Mouse (Mus musculus): ENCODE data around the gene Dlgap1. TPM values are rescaled to one million over a fixed set of nuclear protein-coding genes. Genes with fewer than 3 reads are reported as not detected.

The Dlgap1 gene
- polyA plus RNA-seq, 1 experiment from 2014 or later = 0.33 TPM

DNA sequence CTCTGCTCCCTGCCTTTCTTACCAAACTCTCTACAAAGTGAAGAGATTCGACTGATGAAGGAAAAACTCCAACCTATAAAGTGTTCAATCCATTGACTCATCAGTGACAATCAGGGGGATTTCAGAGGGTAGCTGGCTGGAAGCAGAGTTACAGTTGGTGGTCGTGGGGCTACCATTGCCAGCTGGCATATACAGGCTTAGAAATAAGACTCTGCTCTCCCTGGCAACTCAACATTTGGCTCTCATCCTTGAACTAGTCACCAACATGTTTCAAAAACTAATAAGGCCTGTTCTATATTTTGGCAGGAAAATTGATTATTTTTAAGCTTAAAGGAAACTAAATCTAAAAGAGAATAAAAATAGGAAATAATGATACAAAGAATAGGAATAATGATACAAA is 333.8 kb downstream of the Dlgap1 start:
- DNase-seq (ENCODE audit: low read depth, low spot score) (no peak), ATAC-seq (no peak)
- POLR2A ChIA-PET = no interaction called here
- H3K27me3 ChIP-seq = no peaks in the 10 kb centered on the region
- CTCF ChIA-PET = no interaction called here
- in situ Hi-C loops (cut with MboI; ENCODE audit: low pct_unique_long_range_greater_than_20kb) = no loop called here
- no peak for TF ChIP-seq CTCF (IDR thresholded peaks at IDR 0.05)

DNA sequence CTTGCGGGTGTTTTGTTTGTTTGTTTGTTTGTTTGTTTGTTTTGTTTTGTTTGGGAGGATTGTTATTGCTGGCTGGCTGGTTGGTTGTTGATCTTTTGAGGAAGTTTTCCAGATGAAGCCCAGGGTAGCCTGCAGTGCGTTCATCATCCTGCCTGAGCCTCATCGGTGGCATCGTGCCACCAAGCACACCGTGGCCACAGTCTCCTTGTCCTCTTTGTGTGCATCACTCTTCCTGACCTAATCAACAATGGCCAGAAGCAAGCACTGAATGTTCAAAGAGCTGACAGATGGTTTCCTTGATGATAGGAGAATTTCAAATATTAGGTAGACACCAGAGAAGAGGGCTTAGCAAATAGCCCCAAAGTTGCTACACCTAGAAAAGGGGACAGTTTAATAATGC is 336.1 kb downstream of the Dlgap1 start:
- CTCF ChIA-PET = no interaction called here
- in situ Hi-C loops (cut with MboI; ENCODE audit: low pct_unique_long_range_greater_than_20kb) = no loop called here
- POLR2A ChIA-PET = no interaction called here
- no peak for TF ChIP-seq CTCF (IDR thresholded peaks at IDR 0.05)
- no peak for ATAC-seq
- DNase-seq (ENCODE audit: low read depth, low spot score) = no peak
- H3K27me3 ChIP-seq = no peaks in the 10 kb centered on the region

DNA sequence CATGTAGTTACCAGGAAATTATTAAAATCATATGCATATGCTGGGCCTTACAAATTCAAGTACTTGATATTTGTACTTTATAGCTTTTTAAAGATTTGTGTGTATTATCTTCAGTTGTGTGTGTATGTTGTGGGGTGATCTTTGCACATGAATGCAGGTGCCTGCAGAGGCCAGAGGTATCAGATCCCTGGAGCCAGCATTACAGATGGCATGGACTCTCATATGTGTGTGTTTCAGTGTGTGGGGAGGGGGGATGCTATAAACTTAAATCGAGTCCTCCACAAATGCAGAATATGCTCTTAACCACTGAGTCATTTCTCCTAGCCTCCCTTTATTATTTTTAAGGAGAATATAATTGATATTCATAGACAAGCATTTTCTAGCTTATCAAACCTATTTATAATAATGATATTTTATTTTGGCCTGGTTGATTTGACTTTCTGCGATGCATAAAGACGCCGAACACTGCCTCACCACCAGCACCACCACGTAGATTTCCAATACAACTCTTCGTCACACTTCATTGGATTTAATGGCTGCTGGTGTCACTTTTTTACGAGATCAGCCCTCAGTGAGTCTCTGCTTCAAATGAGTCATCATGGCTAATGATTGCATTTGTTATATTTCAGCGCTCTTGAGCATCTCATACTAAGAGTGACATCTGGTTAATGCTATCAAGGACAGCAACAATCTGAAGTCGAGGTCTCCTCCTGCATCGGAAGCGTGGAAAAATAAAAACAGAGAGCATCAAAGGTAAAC is 338.7 kb downstream of the Dlgap1 start:
- in situ Hi-C loops (cut with MboI; ENCODE audit: low pct_unique_long_range_greater_than_20kb) = no loop called here
- no peak for DNase-seq (ENCODE audit: low read depth, low spot score)
- ChIA-PET CTCF (no interaction called here), POLR2A (no interaction called here)
- ATAC-seq = no peak
- no peaks in the 10 kb centered on the region for H3K27me3 ChIP-seq
- no peak for TF ChIP-seq CTCF (IDR thresholded peaks at IDR 0.05)

DNA sequence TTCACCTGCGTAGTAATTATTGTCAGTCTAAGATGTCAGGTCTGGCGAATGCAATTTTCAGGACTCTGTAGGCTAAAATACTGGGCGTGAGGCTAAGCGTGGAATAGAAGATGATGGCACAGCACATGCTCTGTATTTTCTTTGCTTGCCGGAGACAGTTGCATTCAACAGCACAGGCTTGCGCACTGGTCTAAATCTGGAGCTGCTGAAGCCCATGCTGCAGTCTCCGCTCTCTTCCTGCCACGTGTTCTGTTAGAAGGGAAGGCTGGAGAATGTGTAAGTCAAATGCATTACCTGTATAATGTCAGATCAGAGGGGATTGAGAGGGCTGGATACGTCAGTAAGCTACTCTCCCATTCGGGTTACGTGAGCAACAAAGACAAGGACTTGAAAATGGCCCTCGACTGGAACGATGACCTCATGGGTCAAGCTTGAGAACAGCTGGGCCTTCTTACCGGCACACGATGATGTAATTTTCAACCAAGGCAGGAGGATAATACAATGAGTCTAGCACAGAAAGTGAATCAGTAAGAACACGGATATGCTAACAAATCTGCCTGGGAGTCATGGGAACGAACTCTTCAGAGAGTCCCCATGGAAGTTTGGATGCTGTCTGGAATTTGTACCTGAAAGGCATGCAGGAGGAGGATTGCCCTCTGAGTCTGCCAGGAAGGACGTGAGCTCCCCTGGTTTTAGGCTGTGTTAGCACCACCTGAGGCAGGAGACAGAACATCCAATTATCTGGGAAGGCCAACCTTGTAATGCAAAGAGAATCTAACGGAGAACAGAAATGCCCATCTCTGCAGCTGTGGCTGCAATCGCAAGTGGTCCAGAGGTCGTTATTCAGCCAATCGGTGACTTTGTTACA is 339.7 kb downstream of the Dlgap1 start:
- CTCF ChIA-PET = no interaction called here
- no peaks in the 10 kb centered on the region for H3K27me3 ChIP-seq
- ATAC-seq (no peak), DNase-seq (ENCODE audit: low read depth, low spot score) (no peak)
- in situ Hi-C loops (cut with MboI; ENCODE audit: low pct_unique_long_range_greater_than_20kb) = no loop called here
- POLR2A ChIA-PET = no interaction called here
- TF ChIP-seq CTCF (IDR thresholded peaks at IDR 0.05) = no peak

DNA sequence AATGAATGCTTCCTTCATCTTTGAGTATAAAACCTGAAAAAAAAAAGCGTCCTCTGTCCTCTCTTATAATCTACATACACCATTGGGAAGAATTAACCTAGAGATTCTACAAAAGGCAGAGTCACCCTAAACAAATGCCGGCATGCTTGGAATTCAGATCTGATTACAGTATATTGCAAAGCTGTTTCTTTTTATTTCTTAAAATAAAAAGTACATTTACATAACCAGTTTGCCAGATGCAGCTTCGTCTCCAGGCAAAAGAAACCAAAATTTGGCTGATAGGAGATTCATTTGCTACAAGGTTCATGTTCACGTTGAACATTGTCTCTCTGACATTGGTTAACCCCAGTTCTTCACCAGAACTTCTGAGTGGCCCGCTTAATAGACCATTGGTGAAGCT is 347.5 kb downstream of the Dlgap1 start:
- ATAC-seq (no peak), DNase-seq (ENCODE audit: low read depth, low spot score) (no peak)
- POLR2A ChIA-PET = no interaction called here
- CTCF ChIA-PET = interaction anchor here (0.6 kb wide), 1 partner anchor 27 kb away, joined by 3 read pairs; no protein-coding TSS in a partner anchor
- H3K27me3 ChIP-seq = peaks cover 8% of the 10 kb centered on the region
- in situ Hi-C loops (cut with MboI; ENCODE audit: low pct_unique_long_range_greater_than_20kb) = no loop called here
- TF ChIP-seq CTCF (IDR thresholded peaks at IDR 0.05) = no peak

DNA sequence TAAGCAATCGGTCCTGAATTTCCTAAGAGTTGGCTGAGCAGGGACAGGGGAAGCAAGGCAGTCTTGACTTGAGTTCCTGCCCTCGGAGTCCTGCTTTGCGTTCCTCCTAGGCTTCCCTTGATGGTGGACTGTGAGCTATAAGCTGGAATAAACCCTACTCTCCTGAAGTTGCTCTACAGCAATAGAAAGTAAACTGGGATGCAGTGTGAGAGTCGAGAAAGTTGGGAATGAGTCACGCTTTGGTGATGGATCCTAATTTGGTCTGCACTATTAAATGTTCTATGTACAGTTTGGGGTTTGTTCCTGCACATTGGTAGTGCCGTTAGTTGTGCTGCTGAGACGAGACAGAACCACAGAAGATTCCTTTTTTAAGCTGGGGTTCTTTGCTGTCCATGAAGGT is 348.9 kb downstream of the Dlgap1 start:
- TF ChIP-seq CTCF (IDR thresholded peaks at IDR 0.05) = no peak
- peaks cover 8% of the 10 kb centered on the region for H3K27me3 ChIP-seq
- ATAC-seq = no peak
- in situ Hi-C loops (cut with MboI; ENCODE audit: low pct_unique_long_range_greater_than_20kb) = no loop called here
- POLR2A ChIA-PET = no interaction called here
- CTCF ChIA-PET = no interaction called here
- DNase-seq (ENCODE audit: low read depth, low spot score) = no peak

DNA sequence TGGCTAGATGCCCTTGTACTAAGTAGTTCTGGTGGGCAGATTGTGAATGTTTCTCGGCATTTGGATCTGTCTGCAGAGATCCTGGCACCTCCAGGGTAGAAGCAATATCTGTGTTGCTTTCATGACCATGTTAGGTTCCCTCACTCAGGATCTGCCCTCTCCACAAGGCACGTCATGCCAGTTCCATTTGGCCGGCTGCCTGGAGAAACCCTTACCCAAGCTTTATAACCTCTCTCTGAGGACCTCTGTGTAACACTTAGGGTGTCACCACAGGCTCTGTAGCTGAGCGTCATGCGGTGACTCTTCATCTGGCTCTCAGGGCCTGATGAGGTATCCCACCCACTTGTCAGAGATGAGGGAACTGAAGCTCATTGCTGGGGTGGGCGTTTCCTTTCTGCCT is 353.1 kb downstream of the Dlgap1 start:
- TF ChIP-seq CTCF (IDR thresholded peaks at IDR 0.05) = no peak
- in situ Hi-C loops (cut with MboI; ENCODE audit: low pct_unique_long_range_greater_than_20kb) = no loop called here
- DNase-seq (ENCODE audit: low read depth, low spot score) (no peak), ATAC-seq (no peak)
- CTCF ChIA-PET = interaction anchor here (1.3 kb wide), 1 partner anchor 9 kb away, joined by 3 read pairs; no protein-coding TSS in a partner anchor
- POLR2A ChIA-PET = no interaction called here
- peaks cover 5% of the 10 kb centered on the region for H3K27me3 ChIP-seq

DNA sequence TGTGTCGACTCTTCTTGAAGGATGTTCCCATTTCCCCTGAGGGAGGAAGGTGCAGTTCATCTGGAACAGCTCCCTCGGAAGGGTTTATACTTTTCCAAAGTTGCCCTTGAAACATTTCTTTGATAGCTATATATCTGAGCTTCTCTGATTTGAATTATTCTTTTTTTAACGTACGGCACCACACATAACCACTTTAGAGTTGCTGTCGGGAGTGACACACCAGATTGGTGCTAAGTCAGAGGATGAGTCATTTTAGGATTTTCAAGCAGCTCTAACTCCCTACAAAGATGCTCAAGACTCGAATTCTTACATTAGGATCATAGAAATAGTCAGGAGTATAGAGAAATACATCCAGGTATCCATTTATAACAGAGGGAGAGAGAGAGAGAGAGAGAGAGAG is 364.6 kb downstream of the Dlgap1 start:
- POLR2A ChIA-PET = no interaction called here
- DNase-seq (ENCODE audit: low read depth, low spot score) (no peak), ATAC-seq (no peak)
- no peaks in the 10 kb centered on the region for H3K27me3 ChIP-seq
- in situ Hi-C loops (cut with MboI; ENCODE audit: low pct_unique_long_range_greater_than_20kb) = no loop called here
- CTCF ChIA-PET = no interaction called here
- TF ChIP-seq CTCF (IDR thresholded peaks at IDR 0.05) = no peak

DNA sequence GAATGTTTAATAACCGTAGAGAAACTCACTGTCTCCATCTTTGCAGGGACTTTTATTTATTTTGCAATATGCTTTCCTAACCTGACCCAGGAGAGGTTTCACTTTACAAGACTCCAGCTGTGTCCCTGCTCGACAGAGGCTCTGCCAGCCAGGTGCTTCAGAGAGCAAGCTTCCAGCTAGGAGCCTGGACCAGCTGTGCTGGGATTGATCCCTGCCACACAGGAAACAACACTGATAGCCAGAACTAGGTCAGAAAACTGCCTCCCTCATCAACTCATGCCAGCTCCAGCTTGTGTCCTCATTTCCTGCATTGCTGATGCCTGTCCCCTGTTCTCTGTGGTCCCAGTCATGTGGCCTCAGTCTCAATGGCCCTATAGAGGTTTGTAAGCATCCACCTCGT is 365.3 kb downstream of the Dlgap1 start:
- ATAC-seq (no peak), DNase-seq (ENCODE audit: low read depth, low spot score) (no peak)
- no peak for TF ChIP-seq CTCF (IDR thresholded peaks at IDR 0.05)
- H3K27me3 ChIP-seq = no peaks in the 10 kb centered on the region
- ChIA-PET CTCF (no interaction called here), POLR2A (no interaction called here)
- in situ Hi-C loops (cut with MboI; ENCODE audit: low pct_unique_long_range_greater_than_20kb) = no loop called here

DNA sequence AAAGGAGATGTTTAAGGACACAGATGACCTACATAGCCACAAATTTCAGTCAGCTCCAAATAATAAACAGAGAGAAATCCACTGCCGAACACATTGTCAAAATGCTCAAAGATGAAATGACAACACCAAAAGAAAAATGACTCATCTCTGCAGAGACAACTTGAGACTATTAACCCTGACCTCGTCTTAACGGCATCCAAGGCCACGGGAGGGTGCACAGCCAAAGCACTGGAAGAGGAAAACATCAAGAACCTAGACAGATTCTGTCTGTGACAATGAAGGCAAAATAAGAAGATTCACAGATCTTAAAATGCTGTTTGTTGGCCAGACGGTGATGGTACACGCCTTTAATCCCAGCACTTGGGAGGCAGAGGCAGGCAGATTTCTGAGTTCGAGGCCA is 370.9 kb downstream of the Dlgap1 start:
- ChIA-PET POLR2A (no interaction called here), CTCF (interaction anchor here (1.8 kb wide), 1 partner anchor 20 kb away, joined by 4 read pairs; no protein-coding TSS in a partner anchor)
- TF ChIP-seq CTCF (IDR thresholded peaks at IDR 0.05) = no peak
- ATAC-seq (no peak), DNase-seq (ENCODE audit: low read depth, low spot score) (no peak)
- in situ Hi-C loops (cut with MboI; ENCODE audit: low pct_unique_long_range_greater_than_20kb) = no loop called here
- H3K27me3 ChIP-seq = no peaks in the 10 kb centered on the region

DNA sequence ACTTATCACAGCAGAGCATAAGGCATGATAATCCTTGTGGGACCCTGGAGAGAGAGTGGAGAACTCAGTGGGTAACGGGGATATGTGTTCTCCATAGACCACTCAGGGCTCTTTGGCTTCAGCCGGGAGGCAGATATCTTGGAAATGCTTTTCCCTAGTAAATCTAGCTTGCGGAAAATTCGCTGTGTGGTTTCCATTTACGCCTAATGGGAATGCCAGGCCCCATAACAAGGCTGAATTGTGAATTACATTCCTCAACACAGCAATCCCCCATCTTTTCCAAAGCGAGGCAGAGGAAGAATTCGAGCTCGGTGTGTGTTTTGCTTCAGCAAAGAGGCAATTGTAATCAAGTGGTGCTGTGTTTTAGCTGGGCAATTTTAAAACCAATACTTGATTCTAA is 372.4 kb downstream of the Dlgap1 start:
- H3K27me3 ChIP-seq = no peaks in the 10 kb centered on the region
- ChIA-PET POLR2A (no interaction called here), CTCF (no interaction called here)
- DNase-seq (ENCODE audit: low read depth, low spot score) (no peak), ATAC-seq (no peak)
- TF ChIP-seq CTCF (IDR thresholded peaks at IDR 0.05) = no peak
- in situ Hi-C loops (cut with MboI; ENCODE audit: low pct_unique_long_range_greater_than_20kb) = no loop called here
